Mouse (Mus musculus): ENCODE measurements around the gene Natd1. TPM values are rescaled to one million over a fixed set of nuclear protein-coding genes. Genes with fewer than 3 reads are reported as not detected.

The Natd1 gene
- polyA plus RNA-seq, 1 experiment from 2014 or later = 14.8 TPM

DNA sequence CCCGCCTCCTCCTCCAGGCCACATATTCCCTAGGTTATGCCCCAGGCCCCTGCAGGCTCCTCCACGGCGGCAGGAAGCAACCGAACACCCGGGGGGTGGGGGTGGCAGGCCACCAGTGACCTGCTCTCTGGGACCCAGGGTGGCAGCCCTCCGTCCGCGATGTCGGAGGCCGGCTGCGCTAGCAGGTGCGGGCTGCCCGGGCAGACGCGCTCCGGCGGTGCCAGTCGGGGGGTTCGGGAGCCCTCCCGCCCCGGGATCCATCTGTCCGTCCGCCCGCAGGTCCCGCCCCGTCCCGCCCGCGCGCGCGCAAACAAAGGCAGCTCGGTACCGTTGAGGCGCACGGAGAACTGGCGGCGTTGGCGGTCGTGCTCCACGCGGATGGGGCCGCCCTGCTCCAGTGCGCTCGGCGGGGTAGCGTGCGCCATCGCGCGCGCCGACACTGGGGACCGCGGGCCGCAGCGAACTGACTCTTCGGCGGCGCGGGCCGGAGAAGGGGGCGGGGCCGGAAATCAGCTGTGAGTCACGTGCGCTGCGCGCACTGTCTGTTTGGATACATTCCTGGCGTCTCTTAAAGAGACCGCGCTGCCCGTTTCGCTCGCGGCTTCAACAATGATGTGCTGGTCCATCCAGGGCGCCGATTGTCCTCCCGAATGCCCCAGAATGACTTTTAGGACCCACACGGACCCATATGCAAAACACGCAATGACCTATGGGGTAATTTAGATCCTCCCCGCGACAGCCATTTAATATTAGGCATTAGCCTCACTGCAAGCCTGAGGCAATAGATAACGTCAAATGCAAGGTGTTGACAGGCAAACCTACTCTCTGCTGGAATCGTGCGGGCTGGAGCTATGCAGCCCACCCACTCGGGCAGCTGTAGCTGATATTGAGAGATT is 1.0 kb downstream of the Natd1 start:
- no peaks in the 10 kb centered on the region for H3K9me3 ChIP-seq (replicated peaks)
- no peaks in the 10 kb centered on the region for H3K27me3 ChIP-seq
- H3K4me3 ChIP-seq (replicated peaks) = peak overlapping the region; percentile 97
- H3K36me3 ChIP-seq (replicated peaks) = no peaks in the 10 kb centered on the region
- H3K27ac ChIP-seq (replicated peaks) = peak overlapping the region; percentile 92
- under 1% methylated on average over 86 of the region's 86 CpGs for WGBS (ENCODE audit: insufficient replicate concordance)
- peak overlapping the region; percentile 92 for H3K9ac ChIP-seq
- ATAC-seq (ENCODE audit: insufficient read depth) = peak; percentile 90
- H3K4me2 ChIP-seq = peak overlapping the region; percentile 91
- peaks cover 61% of the 10 kb centered on the region for H3K4me1 ChIP-seq (replicated peaks)

DNA sequence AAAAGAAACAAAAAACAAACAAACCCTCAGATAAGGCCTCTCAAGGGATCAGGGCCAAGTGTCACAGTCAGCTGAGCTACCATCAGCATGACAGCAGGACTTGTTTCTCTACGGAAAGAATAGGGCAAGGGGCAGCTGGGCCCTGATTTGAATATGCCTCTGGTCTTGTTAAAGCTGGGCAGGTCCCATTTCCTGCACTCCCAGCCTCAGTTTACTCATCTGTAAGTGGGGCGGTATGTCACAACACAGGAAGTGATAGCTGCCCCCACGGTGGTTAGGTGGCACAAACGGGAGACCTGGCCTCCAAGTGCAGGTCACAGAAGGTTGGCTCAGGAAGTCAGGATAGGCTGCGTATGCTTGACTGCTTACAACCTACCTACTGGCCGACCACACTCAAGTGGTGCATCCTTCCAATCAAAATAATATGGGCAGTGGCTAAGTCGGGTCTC is 2.0 kb downstream of the Natd1 start:
- peak overlapping the region; percentile 91 for H3K4me2 ChIP-seq
- no peaks in the 10 kb centered on the region for H3K9me3 ChIP-seq (replicated peaks)
- no peak for ATAC-seq (ENCODE audit: insufficient read depth)
- H3K36me3 ChIP-seq (replicated peaks) = no peaks in the 10 kb centered on the region
- H3K4me3 ChIP-seq (replicated peaks) = peak overlapping the region; percentile 97
- H3K9ac ChIP-seq = peak overlapping the region; percentile 92
- H3K27me3 ChIP-seq = no peaks in the 10 kb centered on the region
- peak overlapping the region; percentile 92 for H3K27ac ChIP-seq (replicated peaks)
- WGBS (ENCODE audit: insufficient replicate concordance) = 27% methylated on average over 7 of the region's 7 CpGs
- H3K4me1 ChIP-seq (replicated peaks) = peaks cover 55% of the 10 kb centered on the region

DNA sequence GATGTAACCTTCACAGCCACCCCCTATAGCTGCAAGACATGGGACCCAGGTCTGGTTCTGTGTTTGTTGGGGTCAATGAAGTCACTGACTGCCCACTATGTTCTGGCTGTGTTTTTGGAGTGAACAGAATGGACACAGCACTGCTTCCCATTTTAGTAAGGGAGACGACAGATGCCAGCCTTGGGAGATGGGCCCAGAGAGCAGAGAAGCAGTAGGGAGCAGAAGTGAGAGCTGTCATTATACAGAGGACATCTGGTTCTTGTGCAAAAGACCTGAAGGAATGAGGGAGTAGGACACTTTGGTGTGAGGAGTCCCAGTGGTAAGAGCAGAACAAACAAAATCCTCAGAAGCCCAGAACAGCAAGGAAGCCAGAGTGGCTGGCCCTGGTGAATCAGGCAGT is 4.9 kb downstream of the Natd1 start:
- no peak overlapping the region for H3K27ac ChIP-seq (replicated peaks)
- H3K4me3 ChIP-seq (replicated peaks) = no peak overlapping the region
- no peak overlapping the region for H3K4me2 ChIP-seq
- peaks cover 22% of the 10 kb centered on the region for H3K36me3 ChIP-seq (replicated peaks)
- peaks cover 30% of the 10 kb centered on the region for H3K4me1 ChIP-seq (replicated peaks)
- H3K27me3 ChIP-seq = no peaks in the 10 kb centered on the region
- no peaks in the 10 kb centered on the region for H3K9me3 ChIP-seq (replicated peaks)
- H3K9ac ChIP-seq = no peak overlapping the region
- 78% methylated on average over 1 of the region's 1 CpGs for WGBS (ENCODE audit: insufficient replicate concordance)
- ATAC-seq (ENCODE audit: insufficient read depth) = no peak

DNA sequence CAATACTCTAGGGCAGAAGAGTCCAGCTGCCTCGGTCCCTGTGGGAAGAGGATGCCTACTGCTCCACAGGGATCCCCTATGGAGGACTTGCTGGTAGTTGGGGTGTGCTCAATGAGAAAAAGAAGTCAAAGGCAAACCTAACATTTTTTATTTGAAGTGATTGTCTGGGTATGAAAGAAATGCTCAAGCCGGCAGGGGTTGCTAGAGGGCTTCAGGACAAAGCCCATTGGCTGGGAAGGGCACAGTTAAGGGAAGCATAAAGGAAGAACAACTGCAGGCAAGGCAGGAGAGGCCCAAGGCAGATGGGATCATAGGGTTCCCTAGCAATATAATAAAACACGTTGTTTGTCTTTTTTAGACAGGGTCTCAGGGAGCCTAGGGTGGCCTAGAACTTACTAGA is 6.5 kb downstream of the Natd1 start:
- peaks cover 28% of the 10 kb centered on the region for H3K36me3 ChIP-seq (replicated peaks)
- ATAC-seq (ENCODE audit: insufficient read depth) = no peak
- WGBS (ENCODE audit: insufficient replicate concordance) = 64% methylated on average over 3 of the region's 3 CpGs
- peaks cover 22% of the 10 kb centered on the region for H3K4me1 ChIP-seq (replicated peaks)
- no peaks in the 10 kb centered on the region for H3K27me3 ChIP-seq
- H3K9ac ChIP-seq = no peak overlapping the region
- H3K4me2 ChIP-seq = no peak overlapping the region
- no peak overlapping the region for H3K27ac ChIP-seq (replicated peaks)
- no peak overlapping the region for H3K4me3 ChIP-seq (replicated peaks)
- H3K9me3 ChIP-seq (replicated peaks) = no peaks in the 10 kb centered on the region

DNA sequence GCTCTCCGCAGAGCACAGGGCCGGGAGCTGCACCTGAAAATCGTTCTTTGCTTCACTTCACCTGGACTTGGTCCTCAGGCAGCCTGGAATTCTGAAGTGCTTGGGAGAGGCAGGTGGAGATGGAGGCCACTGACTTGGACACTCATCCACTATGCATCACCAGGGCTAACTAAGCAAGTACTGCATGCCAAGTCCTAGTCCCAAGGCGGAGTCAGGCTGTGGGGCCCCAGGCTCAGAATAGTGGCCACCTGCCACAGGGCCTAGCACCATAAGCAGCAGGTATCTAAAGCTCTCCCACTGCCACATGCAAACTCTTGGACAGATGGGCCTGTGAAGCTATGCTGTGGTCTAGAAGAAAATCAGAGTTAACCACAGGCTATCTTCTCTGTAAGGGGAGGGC is 8.1 kb downstream of the Natd1 start:
- Histone ChIP-seq H3K9me3 (replicated peaks) (no peaks in the 10 kb centered on the region), H3K27me3 (no peaks in the 10 kb centered on the region), H3K4me1 (replicated peaks) (peaks cover 5% of the 10 kb centered on the region), H3K27ac (replicated peaks) (no peak overlapping the region), H3K4me2 (no peak overlapping the region), H3K4me3 (replicated peaks) (no peak overlapping the region), H3K9ac (no peak overlapping the region), H3K36me3 (replicated peaks) (peaks cover 28% of the 10 kb centered on the region)
- ATAC-seq (ENCODE audit: insufficient read depth) = no peak
- WGBS (ENCODE audit: insufficient replicate concordance) = 79% methylated on average over 4 of the region's 4 CpGs

DNA sequence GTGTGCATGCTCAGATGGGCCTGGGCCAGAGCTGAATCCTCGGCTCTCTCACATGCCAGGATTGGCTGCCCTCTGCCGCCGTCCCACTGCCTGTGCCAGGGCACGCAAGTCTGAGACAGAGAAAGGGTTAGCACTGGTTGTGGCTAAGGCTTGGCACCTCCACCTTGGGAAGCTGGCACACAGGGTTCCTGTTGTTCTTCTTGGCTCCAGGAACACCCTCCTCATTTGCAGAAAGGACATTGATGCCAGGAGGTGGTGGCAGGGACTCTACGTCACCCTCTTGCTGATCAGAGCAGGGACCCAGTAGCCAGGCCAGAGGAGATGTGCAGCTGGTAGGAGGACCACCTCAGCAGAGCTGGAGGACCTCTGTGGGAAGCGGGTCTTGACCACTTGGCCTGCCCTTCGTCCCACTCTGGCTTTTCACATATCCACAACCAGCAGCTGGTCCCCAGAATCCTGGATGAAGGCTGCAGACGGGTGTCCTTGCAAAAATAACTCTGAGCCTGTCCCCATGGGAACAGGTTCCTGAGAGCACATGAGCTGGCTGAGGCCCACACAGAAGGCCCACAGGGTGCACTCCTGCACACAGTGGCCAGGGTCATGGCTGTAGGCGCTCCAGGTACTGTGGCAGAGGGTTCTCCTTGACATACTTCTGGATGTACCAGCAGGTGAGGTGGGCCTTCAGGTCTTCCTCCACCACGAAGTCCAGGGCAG is 9.0 kb downstream of the Natd1 start:
- H3K27ac ChIP-seq (replicated peaks) = no peak overlapping the region
- no peak overlapping the region for H3K4me2 ChIP-seq
- H3K27me3 ChIP-seq = no peaks in the 10 kb centered on the region
- H3K4me1 ChIP-seq (replicated peaks) = no peaks in the 10 kb centered on the region; the same call in 1 of the 2 replicates
- no peaks in the 10 kb centered on the region for H3K9me3 ChIP-seq (replicated peaks)
- WGBS (ENCODE audit: insufficient replicate concordance) = 79% methylated on average over 10 of the region's 10 CpGs
- ATAC-seq (ENCODE audit: insufficient read depth) = no peak
- peaks cover 28% of the 10 kb centered on the region for H3K36me3 ChIP-seq (replicated peaks)
- H3K9ac ChIP-seq = no peak overlapping the region
- no peak overlapping the region for H3K4me3 ChIP-seq (replicated peaks)

DNA sequence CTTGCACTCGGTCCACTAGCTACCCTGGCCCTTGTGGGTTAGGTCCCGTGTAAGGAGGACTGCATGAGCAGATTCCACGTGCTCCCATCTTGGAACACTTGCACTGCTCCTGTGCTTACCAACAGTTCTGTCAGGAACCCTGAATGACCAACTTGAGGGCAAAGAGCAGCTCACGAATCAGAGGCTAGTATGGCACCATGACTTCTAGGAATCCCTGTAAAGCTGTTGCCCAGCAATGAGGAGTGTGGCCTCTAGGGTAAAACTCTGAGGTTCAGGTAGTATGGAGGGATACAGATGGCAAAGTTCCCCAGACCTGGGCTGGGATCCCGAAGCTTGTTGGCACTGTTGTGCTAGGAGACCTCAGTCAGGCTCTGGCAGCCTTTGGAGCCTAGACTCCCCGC is 10.9 kb downstream of the Natd1 start:
- no peaks in the 10 kb centered on the region for H3K9me3 ChIP-seq (replicated peaks)
- ATAC-seq (ENCODE audit: insufficient read depth) = no peak

DNA sequence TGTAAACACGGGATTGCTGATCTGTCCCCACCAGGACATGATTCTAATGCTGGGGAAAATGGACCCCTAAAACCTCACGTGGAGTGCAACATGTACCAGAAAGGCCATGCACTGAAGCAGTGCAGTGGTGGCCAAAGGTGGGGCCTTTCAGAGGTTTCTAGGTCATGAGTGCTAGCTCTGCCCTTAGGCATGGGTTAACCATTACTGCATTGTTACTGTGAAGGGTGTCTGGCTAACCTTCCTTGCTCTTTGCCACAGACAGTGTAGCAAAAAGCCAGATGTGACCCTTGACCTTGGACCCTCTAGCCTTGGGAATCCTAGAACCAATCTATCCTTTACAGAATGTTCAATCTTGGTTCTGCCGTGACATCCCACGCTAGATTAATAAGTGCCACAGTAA is 12.1 kb downstream of the Natd1 start:
- Histone ChIP-seq H3K4me1 (replicated peaks) (no peaks in the 10 kb centered on the region), H3K36me3 (replicated peaks) (peaks cover 28% of the 10 kb centered on the region), H3K9ac (no peak overlapping the region), H3K27me3 (peaks cover 4% of the 10 kb centered on the region; the same call in 1 of the 2 replicates), H3K4me2 (no peak overlapping the region), H3K4me3 (replicated peaks) (no peak overlapping the region), H3K27ac (replicated peaks) (no peak overlapping the region), H3K9me3 (replicated peaks) (no peaks in the 10 kb centered on the region)
- 67% methylated on average over 4 of the region's 4 CpGs for WGBS (ENCODE audit: insufficient replicate concordance)
- no peak for ATAC-seq (ENCODE audit: insufficient read depth)

More for the DNA sequence above, 10.9 kb downstream of the Natd1 start:
- H3K4me2 ChIP-seq = no peak overlapping the region
- peaks cover 28% of the 10 kb centered on the region for H3K36me3 ChIP-seq (replicated peaks)
- no peak overlapping the region for H3K4me3 ChIP-seq (replicated peaks)
- peaks cover 4% of the 10 kb centered on the region; the same call in 1 of the 2 replicates for H3K27me3 ChIP-seq
- H3K9ac ChIP-seq = no peak overlapping the region
- 73% methylated on average over 6 of the region's 6 CpGs for WGBS (ENCODE audit: insufficient replicate concordance)
- no peak overlapping the region for H3K27ac ChIP-seq (replicated peaks)
- H3K4me1 ChIP-seq (replicated peaks) = no peaks in the 10 kb centered on the region

DNA sequence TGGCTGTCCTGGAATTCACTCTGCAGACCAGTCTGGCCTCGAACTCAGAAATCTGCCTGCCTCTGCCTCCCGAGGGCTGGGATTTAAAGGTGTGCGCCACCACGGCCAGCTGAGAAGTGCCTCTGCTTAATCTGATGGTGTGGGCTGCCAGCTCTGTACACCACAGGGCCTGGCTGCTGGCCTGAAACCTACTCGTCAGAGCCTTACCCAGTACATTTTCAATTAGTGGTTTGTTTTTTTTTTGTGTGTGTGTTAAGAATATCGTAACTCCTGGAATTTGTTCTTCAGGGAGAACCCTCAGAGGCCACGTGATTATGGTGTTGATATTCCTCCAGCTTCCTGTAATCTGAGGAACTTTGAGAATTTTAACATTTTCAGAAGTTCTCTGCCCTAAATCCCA is 12.5 kb downstream of the Natd1 start:
- Histone ChIP-seq H3K4me3 (replicated peaks) (no peak overlapping the region), H3K27ac (replicated peaks) (no peak overlapping the region), H3K4me2 (no peak overlapping the region), H3K9me3 (replicated peaks) (no peaks in the 10 kb centered on the region), H3K9ac (no peak overlapping the region), H3K27me3 (peaks cover 4% of the 10 kb centered on the region; the same call in 1 of the 2 replicates), H3K4me1 (replicated peaks) (no peaks in the 10 kb centered on the region), H3K36me3 (replicated peaks) (peaks cover 28% of the 10 kb centered on the region)
- ATAC-seq (ENCODE audit: insufficient read depth) = no peak
- WGBS (ENCODE audit: insufficient replicate concordance) = 75% methylated on average over 7 of the region's 7 CpGs

DNA sequence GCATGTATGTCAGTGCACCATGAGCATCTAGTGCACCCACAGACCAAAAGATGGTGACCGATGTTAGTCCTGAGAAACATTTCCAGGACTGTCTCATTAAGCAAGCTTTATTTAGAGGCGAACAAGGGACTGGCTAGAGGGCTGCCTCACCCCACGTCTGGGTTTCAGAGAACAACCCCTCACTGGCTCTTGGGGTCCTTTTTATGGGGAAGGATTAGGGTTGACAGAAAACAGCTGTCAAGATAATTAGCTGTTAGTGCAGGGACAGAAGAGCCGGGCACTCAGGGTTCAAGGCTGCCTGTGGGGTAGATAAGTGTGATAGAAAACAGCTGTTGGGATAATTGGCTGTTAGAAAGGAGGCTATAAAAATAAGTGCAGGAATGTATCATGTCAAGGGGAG is 18.6 kb downstream of the Natd1 start:
- WGBS (ENCODE audit: insufficient replicate concordance) = 34% methylated on average over 4 of the region's 4 CpGs
- Histone ChIP-seq H3K9ac (no peak overlapping the region), H3K9me3 (replicated peaks) (no peaks in the 10 kb centered on the region), H3K4me2 (no peak overlapping the region), H3K36me3 (replicated peaks) (no peaks in the 10 kb centered on the region), H3K4me3 (replicated peaks) (no peak overlapping the region), H3K27me3 (peaks cover 4% of the 10 kb centered on the region; the same call in 1 of the 2 replicates), H3K27ac (replicated peaks) (no peak overlapping the region), H3K4me1 (replicated peaks) (no peaks in the 10 kb centered on the region)
- ATAC-seq (ENCODE audit: insufficient read depth) = no peak

DNA sequence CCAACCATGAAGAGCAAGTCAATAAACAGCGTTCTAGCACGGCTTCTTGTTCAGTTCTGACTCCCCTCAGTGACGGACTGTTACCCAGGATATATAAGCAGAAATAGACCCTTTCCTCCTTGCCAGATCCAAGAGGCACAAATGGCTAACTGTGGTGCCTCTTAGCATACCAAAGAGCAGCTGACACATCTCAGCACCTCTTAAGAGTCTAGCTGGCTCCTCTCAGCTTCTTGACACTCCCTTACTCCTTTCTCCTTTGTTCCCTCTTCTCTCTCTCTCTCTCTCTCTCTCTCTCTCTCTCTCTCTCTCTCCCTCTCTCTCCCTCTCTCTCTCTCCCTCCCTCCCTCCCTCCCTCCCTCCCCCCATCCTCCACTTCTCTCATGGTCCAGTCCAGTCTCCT is 23.8 kb downstream of the Natd1 start:
- Histone ChIP-seq H3K27ac (replicated peaks) (no peak overlapping the region), H3K4me2 (no peak overlapping the region), H3K36me3 (replicated peaks) (no peaks in the 10 kb centered on the region), H3K9me3 (replicated peaks) (no peaks in the 10 kb centered on the region), H3K9ac (no peak overlapping the region), H3K4me3 (replicated peaks) (no peak overlapping the region), H3K4me1 (replicated peaks) (no peaks in the 10 kb centered on the region), H3K27me3 (no peaks in the 10 kb centered on the region)
- no peak for ATAC-seq (ENCODE audit: insufficient read depth)
- WGBS (ENCODE audit: insufficient replicate concordance) = 53% methylated on average over 3 of the region's 3 CpGs

Data from liver, embryonic 15.5 days (tissue).